Mouse (Mus musculus) CD4-positive, CD25-positive, alpha-beta regulatory T cell, adult 2 months (primary cell): Measurements from ENCODE around the gene Srp14.

Experiments
- DNase-seq: peaks from one replicate; pipeline ENCODE4 v3.0.0-alpha.2; 2012; ENCODE audit warnings: low read depth, low spot score

Srp14 gene

DNA sequence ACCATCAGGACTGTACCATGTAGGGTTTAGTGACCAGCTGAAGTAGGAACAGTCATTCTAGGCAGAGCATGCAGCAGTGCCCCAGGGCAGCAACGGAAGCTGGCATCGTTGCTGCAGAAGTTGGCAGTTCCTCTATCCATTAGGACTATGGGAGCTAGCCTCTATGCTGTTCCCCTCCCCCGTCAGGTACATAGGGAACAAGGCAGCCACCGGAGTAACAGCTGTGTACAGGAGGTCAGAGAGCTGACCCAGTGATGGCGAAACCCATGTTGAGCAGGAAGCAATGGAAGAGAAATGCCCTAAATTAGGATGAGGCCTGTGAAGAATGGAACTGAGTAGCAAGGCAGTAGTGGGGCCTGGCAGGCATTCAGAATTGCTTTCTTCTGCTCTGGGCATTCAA, 37.3 kb downstream of the Srp14 start:
- DNase-seq: no peak

DNA sequence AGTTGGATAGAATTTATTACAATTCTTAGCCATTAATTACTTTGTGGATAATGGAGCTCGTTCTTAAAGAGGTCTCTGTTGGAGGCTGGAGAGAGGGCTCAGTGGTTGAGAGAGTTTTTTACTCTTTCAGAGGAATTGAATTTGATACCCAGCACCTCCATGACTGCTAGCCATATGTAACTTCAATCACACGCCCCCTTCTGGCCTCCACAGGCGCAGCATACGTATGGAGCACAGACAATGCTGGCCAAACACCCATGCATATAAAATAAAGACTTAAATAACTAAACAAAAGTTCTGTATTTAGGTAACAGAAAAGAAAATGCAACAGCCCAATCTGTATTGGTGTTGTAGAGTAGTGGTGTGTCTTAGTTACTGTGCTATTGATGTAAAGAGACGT, 47.9 kb downstream of the Srp14 start:
- DNase-seq: peak; percentile 59

DNA sequence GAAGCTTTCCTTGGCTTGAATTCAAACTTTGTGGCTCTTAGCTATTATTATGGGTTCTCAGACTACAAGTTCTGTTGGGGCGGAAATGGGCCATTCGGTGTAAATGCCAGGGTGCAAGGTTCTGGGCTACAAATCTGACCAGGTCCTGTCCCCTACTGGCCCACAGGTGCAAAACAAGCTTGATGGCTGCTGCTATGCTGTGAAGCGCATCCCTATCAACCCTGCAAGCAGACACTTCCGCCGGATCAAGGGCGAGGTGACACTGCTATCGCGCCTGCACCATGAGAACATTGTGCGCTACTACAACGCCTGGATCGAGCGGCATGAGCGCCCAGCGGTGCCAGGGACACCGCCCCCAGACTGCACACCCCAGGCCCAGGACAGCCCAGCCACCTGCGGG, 48.9 kb downstream of the Srp14 start:
- DNase-seq: no peak

DNA sequence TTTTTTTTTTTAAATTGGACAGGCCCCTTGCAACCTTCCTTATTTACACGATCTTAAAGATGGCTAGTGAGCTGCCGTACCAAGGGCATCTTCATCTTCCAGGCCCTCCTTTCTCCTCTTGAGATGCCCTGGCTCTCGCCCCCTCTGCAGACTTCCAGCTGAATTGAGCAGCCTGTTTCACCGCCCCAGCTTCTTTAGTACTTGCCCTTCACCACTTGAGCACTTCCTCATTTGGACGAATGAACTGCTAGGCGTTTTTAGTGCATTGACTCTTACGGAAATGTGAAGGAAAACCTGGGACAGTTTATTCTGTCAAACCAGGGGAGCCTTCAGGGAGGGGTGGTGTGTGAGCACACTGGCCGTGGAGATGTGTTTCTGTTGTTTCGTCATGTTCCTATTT, 50.2 kb downstream of the Srp14 start:
- DNase-seq: no peak

DNA sequence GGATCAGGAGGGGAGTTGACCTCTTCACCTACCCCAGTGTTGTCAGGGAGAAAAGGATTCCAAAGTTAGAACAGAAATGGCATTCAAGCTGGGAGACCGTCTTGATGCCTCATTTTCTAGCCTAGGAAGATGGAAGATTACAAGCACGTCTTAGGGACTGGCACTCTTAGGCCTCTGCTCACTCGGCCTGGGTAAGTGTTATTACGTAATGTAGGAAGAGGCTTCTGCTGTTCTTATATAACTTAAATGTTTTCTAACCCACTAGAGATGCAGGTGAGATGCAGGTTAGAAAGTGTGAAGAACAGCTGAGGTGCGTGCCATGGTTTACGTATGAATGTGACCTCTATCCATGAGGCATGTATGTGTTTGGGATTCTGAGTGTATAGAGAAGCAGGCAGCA, 51.2 kb downstream of the Srp14 start:
- DNase-seq: no peak
